Mouse (Mus musculus): ENCODE results near the gene Pde3b.
"Not testable (repeated sequence)": the region's sequence is repeated elsewhere in the genome, so short reads cannot be mapped to it uniquely, and the experiment has no call there.

- not testable (repeated sequence) for TF ChIP-seq CTCF (IDR thresholded peaks at IDR 0.05; ENCODE audit: extremely low read depth, insufficient read length, insufficient replicate concordance, low read depth, low read length); POLR2A (IDR thresholded peaks at IDR 0.05; ENCODE audit: low read depth, low read length)
Measured at GRCm38 (mm10) chr7:114573866-114574265, 158.8 kb downstream of the Pde3b start.
